10 mouse cellular contexts compared by ENCODE assay signal in the genomic region with DNA sequence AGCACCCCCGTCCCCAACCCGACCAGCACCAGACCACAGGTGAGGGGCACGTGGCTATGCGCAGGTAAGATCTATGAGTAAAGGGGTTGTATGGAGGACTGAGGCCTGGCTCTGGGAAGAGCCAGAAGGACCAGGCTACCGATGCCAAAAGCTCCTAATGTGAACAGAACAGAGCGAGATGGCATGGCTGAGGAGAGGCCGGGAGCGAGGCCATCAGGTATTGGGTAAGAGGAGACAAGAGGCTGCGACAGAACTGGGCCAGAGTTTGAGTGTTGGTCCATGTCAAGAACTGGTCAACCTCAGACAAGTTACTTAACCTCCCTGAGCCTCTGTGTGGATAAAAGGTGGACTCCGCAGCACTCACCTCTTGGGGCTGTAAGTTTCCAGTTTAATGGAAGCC. TPM values are rescaled to one million over a fixed set of nuclear protein-coding genes. Genes with fewer than 3 reads are reported as not detected.
DNase-seq lines count a peak whose midpoint lies in the region; ATAC-seq and TF ChIP-seq lines count a peak whose summit lies in the region.
"Had no signal": no experiment of that assay in that cellular context is flagged by ENCODE, and none has a peak within 500 bp of the region (broad histone marks: within the 10 kb centered on the region; RNA-seq: fewer than 3 reads in every experiment).

No protein-coding gene starts in this region.

- H3K9ac ChIP-seq in heart, embryonic 11.5 days (ENCODE audit: low read depth, low read length): peak overlapping the region; percentile 58
- H3K9ac ChIP-seq in embryonic facial prominence, embryonic 13.5 days: no peak overlapping the region
- no peak overlapping the region for H3K9ac ChIP-seq in liver, postnatal 0 days (replicated peaks)

- DNase-seq in heart, postnatal 25 days (ENCODE audit: low spot score): no peak
- DNase-seq in lung, adult 2 months: no peak
- no peak for DNase-seq in lung, postnatal 10 days
- no peak for DNase-seq in liver, postnatal 0 days
- no peak for DNase-seq in retina, embryonic 14.5 days (ENCODE audit: low spot score)
- no peak for DNase-seq in gastrocnemius, adult 8-10 months (ENCODE audit: low spot score in 2 of 2)
- DNase-seq: thymus, adult 18-20 months had no signal

- TF ChIP-seq EP300 in liver, postnatal 0 days (IDR thresholded peaks at IDR 0.05; ENCODE audit: low read depth): no peak

- no peak for TF ChIP-seq CTCF in lung, adult 2 months (IDR thresholded peaks at IDR 0.05; ENCODE audit: insufficient read depth, low read length)
- TF ChIP-seq CTCF in liver, postnatal 0 days (IDR thresholded peaks at IDR 0.05; ENCODE audit: low read depth): no peak

- intact Hi-C loops in heart, postnatal 25 days (cut with DNase I): loop anchor here (1.0 kb wide), 1 partner anchor 19 kb away; no protein-coding TSS in a partner anchor

- peaks cover 12% of the 10 kb centered on the region for H3K4me1 ChIP-seq in heart, embryonic 11.5 days (ENCODE audit: control insufficient read depth, insufficient read depth, low read length)
- H3K4me1 ChIP-seq in lung, adult 2 months (ENCODE audit: control insufficient read depth, insufficient read depth, low read length): no peaks in the 10 kb centered on the region
- H3K4me1 ChIP-seq in embryonic facial prominence, embryonic 13.5 days: peaks cover 5% of the 10 kb centered on the region; the same call in 1 of the 2 replicates
- no peaks in the 10 kb centered on the region; the same call in 1 of the 2 replicates for H3K4me1 ChIP-seq in liver, postnatal 0 days (ENCODE audit: insufficient read depth)

- WGBS in heart, embryonic 11.5 days (ENCODE audit: insufficient replicate concordance): 68% methylated on average over 10 of the region's 10 CpGs
- WGBS in lung, adult 2 months: 58% methylated on average over 10 of the region's 10 CpGs
- 88% methylated on average over 10 of the region's 10 CpGs for WGBS in embryonic facial prominence, embryonic 13.5 days
- WGBS in liver, postnatal 0 days (ENCODE audit: insufficient replicate concordance): 63% methylated on average over 10 of the region's 10 CpGs

- H3K36me3 ChIP-seq in heart, embryonic 11.5 days (ENCODE audit: control insufficient read depth, insufficient read depth, low read length): no peaks in the 10 kb centered on the region; the same call in 1 of the 2 replicates
- H3K36me3 ChIP-seq in embryonic facial prominence, embryonic 13.5 days: no peaks in the 10 kb centered on the region
- no peaks in the 10 kb centered on the region for H3K36me3 ChIP-seq in liver, postnatal 0 days (replicated peaks; ENCODE audit: insufficient read depth, low read length)

- H3K4me3 ChIP-seq in heart, embryonic 11.5 days (ENCODE audit: low read depth, low read length): peak overlapping the region; percentile 37
- peak overlapping the region; percentile 50 for H3K4me3 ChIP-seq in lung, adult 2 months (replicated peaks; ENCODE audit: extremely low read depth, low read depth, low read length)
- peak overlapping the region; percentile 12; the same call in 1 of the 2 replicates for H3K4me3 ChIP-seq in embryonic facial prominence, embryonic 13.5 days
- H3K4me3 ChIP-seq in liver, postnatal 0 days (ENCODE audit: low read depth, low read length): peak overlapping the region; percentile 22; the same call in 1 of the 2 replicates

- no peak for ATAC-seq in heart, embryonic 11.5 days (replicated peaks; ENCODE audit: insufficient number of reproducible peaks, low FRiP score, low TSS enrichment)
- ATAC-seq in embryonic facial prominence, embryonic 13.5 days (ENCODE audit: insufficient number of reproducible peaks, insufficient read depth, low FRiP score, low TSS enrichment, low read depth): no peak
- no peak for ATAC-seq in liver, postnatal 0 days

- no peak for TF ChIP-seq POLR2A in lung, adult 2 months (IDR thresholded peaks at IDR 0.05; ENCODE audit: borderline replicate concordance, extremely low read depth, low read depth, low read length)

- H3K9me3 ChIP-seq in heart, embryonic 11.5 days (replicated peaks; ENCODE audit: control insufficient read depth, low read length): no peaks in the 10 kb centered on the region
- no peaks in the 10 kb centered on the region for H3K9me3 ChIP-seq in embryonic facial prominence, embryonic 13.5 days
- no peaks in the 10 kb centered on the region for H3K9me3 ChIP-seq in liver, postnatal 0 days (ENCODE audit: low read length)

- peak overlapping the region; percentile 82 for H3K27ac ChIP-seq in heart, embryonic 11.5 days (ENCODE audit: low read depth, low read length)
- H3K27ac ChIP-seq in embryonic facial prominence, embryonic 13.5 days: no peak overlapping the region
- H3K27ac ChIP-seq in liver, postnatal 0 days (ENCODE audit: low read depth): peak overlapping the region; percentile 16; the same call in 1 of the 2 replicates

- no peaks in the 10 kb centered on the region for H3K27me3 ChIP-seq in heart, embryonic 11.5 days (ENCODE audit: control insufficient read depth, insufficient read depth, low read length)
- H3K27me3 ChIP-seq in embryonic facial prominence, embryonic 13.5 days: peaks cover 7% of the 10 kb centered on the region; the same call in 1 of the 2 replicates
- no peaks in the 10 kb centered on the region for H3K27me3 ChIP-seq in liver, postnatal 0 days (ENCODE audit: insufficient read depth, low read length)

- peak overlapping the region; percentile 58 for H3K4me2 ChIP-seq in heart, embryonic 11.5 days
- H3K4me2 ChIP-seq in embryonic facial prominence, embryonic 13.5 days: peak overlapping the region; percentile 7; the same call in 1 of the 2 replicates
- peak overlapping the region; percentile 47 for H3K4me2 ChIP-seq in liver, postnatal 0 days (ENCODE audit: low read depth, low read length)

RNA-seq across cellular contexts. Expression of a gene that starts 0.4 kb away (rescaled TPM):
- 21.5 and 30.4 TPM in 2 replicates for polyA plus RNA-seq in heart, embryonic 11.5 days (2014; fragmentation: Nextera tagmentation; extraction: Ambion mirVana)
- total RNA-seq in heart, postnatal 25 days (2021): 10 to 100 TPM; 24.1 to 28.1 TPM
- polyA plus RNA-seq in lung, adult 2 months (2012; rRNA removed): 21.0 and 28.2 TPM in 2 replicates
- 5.4 and 5.9 TPM in 2 replicates for polyA plus RNA-seq in embryonic facial prominence, embryonic 13.5 days (2015; fragmentation: Nextera tagmentation; extraction: Ambion mirVana)
- polyA plus RNA-seq in liver, postnatal 0 days (2015; fragmentation: Nextera tagmentation; extraction: Ambion mirVana): 1.7 and 1.8 TPM in 2 replicates
- total RNA-seq in gastrocnemius, adult 8-10 months (2022): 1 to 10 TPM; 3.2 to 5.8 (median 4.0) TPM
- total RNA-seq: neutrophil, adult 5-6 weeks had no signal

RNA-seq across cellular contexts. Expression of a gene that starts 13.6 kb away (rescaled TPM):
- polyA plus RNA-seq in heart, embryonic 11.5 days (2014; fragmentation: Nextera tagmentation; extraction: Ambion mirVana): 19.4 and 20.8 TPM in 2 replicates
- 10 to 100 TPM; 62.4 to 67.2 TPM for total RNA-seq in heart, postnatal 25 days (2021)
- 29.5 and 37.1 TPM in 2 replicates for polyA plus RNA-seq in lung, adult 2 months (2012; rRNA removed)
- polyA plus RNA-seq in embryonic facial prominence, embryonic 13.5 days (2015; fragmentation: Nextera tagmentation; extraction: Ambion mirVana): 1.3 and 1.4 TPM in 2 replicates
- 0.05 and 0.08 TPM in 2 replicates for polyA plus RNA-seq in liver, postnatal 0 days (2015; fragmentation: Nextera tagmentation; extraction: Ambion mirVana)
- total RNA-seq in gastrocnemius, adult 8-10 months (2022): 1 to 10 TPM in 2 of 4 experiments, under 1 TPM in 2; 0.54 to 1.8 (median 1.2) TPM

RNA-seq across cellular contexts. Expression of a gene that starts 27.0 kb away (rescaled TPM):
- 0.49 and 1.5 TPM in 2 replicates for polyA plus RNA-seq in heart, embryonic 11.5 days (2014; fragmentation: Nextera tagmentation; extraction: Ambion mirVana)
- 1 to 10 TPM in 1 of 2 experiments, under 1 TPM in 1; 0.42 to 1.2 TPM for total RNA-seq in heart, postnatal 25 days (2021)
- polyA plus RNA-seq in lung, adult 2 months (2012; rRNA removed): 2.0 and 9.7 TPM in 2 replicates
- polyA plus RNA-seq in embryonic facial prominence, embryonic 13.5 days (2015; fragmentation: Nextera tagmentation; extraction: Ambion mirVana): 0.25 and 0.50 TPM in 2 replicates
- 0.25 and 0.48 TPM in 2 replicates for polyA plus RNA-seq in liver, postnatal 0 days (2015; fragmentation: Nextera tagmentation; extraction: Ambion mirVana)
- total RNA-seq in gastrocnemius, adult 8-10 months (2022): under 1 TPM in 1 of 4 experiments, not detected in 3; 0.22 TPM
- total RNA-seq: neutrophil, adult 5-6 weeks had no signal

RNA-seq across cellular contexts. Expression of a gene that starts 28.5 kb away (rescaled TPM):
- polyA plus RNA-seq in heart, embryonic 11.5 days (2014; fragmentation: Nextera tagmentation; extraction: Ambion mirVana): 44.6 and 53.1 TPM in 2 replicates
- 10 to 100 TPM; 82.8 to 83.7 TPM for total RNA-seq in heart, postnatal 25 days (2021)
- 36.0 and 38.5 TPM in 2 replicates for polyA plus RNA-seq in lung, adult 2 months (2012; rRNA removed)
- 39.9 and 44.9 TPM in 2 replicates for polyA plus RNA-seq in embryonic facial prominence, embryonic 13.5 days (2015; fragmentation: Nextera tagmentation; extraction: Ambion mirVana)
- polyA plus RNA-seq in liver, postnatal 0 days (2015; fragmentation: Nextera tagmentation; extraction: Ambion mirVana): 20.3 and 22.3 TPM in 2 replicates
- 10 to 100 TPM; 34.7 to 40.0 (median 38.8) TPM for total RNA-seq in gastrocnemius, adult 8-10 months (2022)

RNA-seq across cellular contexts. Expression of a gene that starts 48.2 kb away (rescaled TPM):
- polyA plus RNA-seq in heart, embryonic 11.5 days (2014; fragmentation: Nextera tagmentation; extraction: Ambion mirVana): 0.20 TPM in 1 of 2 replicates, not detected in the other
- total RNA-seq in heart, postnatal 25 days (2021): under 1 TPM in 1 of 2 experiments, not detected in 1; 0.17 TPM
- polyA plus RNA-seq in lung, adult 2 months (2012; rRNA removed): 0.15 and 0.50 TPM in 2 replicates
- polyA plus RNA-seq in embryonic facial prominence, embryonic 13.5 days (2015; fragmentation: Nextera tagmentation; extraction: Ambion mirVana): 3.3 and 3.5 TPM in 2 replicates
- polyA plus RNA-seq in liver, postnatal 0 days (2015; fragmentation: Nextera tagmentation; extraction: Ambion mirVana): 0.11 TPM in 1 of 2 replicates, not detected in the other
- total RNA-seq in gastrocnemius, adult 8-10 months (2022): under 1 TPM in 1 of 4 experiments, not detected in 3; 0.34 TPM

Comparison
In these comparisons a context has a peak if more than half of its experiments do, and no peak if none do; other contexts are left out.
1. H3K4me2 ChIP-seq: peak in every context shown above with its lines; median percentile 58 in heart, embryonic 11.5 days; 47 in liver, postnatal 0 days; 7 in embryonic facial prominence, embryonic 13.5 days.